Mouse (Mus musculus) erythroblast, embryonic 14.5 days (primary cell): ENCODE results near the gene Trib2.

ENCODE experiments used
- GATA1 ChIP-seq: IDR thresholded peaks from 2 replicates; pipeline ENCODE4 v1.6.1; 2012; ENCODE audit warnings: low read length, inconsistent platforms, mixed read lengths
- TAL1 ChIP-seq: IDR thresholded peaks from 3 replicates; pipeline ENCODE4 v1.6.1; 2012; ENCODE audit warnings: low read length, inconsistent platforms, mixed read lengths

- TF ChIP-seq TAL1 (no peak), GATA1 (no peak)
Observed at GRCm38 (mm10) chr12:15804931-15805331, 11.8 kb downstream of the Trib2 start.
